Mouse (Mus musculus) right cerebral cortex, adult 2 months (tissue): Measurements from ENCODE around the gene Gm5485.
A peak's percentile ranks its signal among the peaks of the same experiment; 100 is the strongest.

Source experiments
- DNase-seq, 2 experiments: peaks; one replicate each; pipeline ENCODE4 v3.0.0; 2021 to 2022; ENCODE audit warnings: low spot score in 2 of 2

Gene Gm5485

DNA sequence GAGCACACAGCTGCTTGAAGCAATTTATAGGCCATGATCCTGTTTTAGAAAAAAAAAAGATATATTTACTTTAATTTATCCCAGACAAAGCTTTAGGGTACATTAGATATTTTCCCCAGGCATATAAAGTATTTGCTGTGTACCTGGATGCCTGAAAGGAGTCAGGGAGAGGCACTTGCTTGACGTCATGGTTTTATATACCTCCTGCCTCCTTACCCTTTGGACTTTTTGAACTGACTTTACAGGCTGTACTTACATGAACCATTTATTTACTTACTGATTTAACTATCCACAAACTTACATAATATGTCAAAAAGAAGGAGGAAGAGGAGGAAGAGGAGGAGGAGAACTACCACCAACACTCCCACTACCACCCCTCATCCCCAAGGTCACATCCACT, at the start of gene Gm5485:
TSS of gene Gm5485 (minus strand) at position 171 of the 400 bp plus-strand sequence.
- DNase-seq: no peak

DNA sequence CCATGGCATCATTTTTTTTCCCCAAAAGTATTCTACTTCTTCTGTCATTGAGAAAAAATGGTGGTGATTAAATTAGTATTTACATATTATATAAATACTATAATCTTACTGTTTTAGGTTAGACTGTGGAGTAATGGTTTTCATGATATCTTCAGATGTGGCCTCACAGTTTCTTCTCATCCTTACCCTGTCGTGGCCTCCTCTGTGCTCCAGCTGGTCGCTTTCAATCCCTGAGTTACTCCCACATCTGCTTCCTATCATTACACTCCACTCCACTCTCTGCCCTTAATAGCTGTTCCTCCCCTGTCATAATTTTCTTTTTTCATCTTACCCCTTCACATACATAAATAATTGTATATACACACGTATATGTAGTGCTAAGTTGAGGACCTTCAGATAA, 41.0 kb upstream of the Gm5485 start:
- no peak for DNase-seq

DNA sequence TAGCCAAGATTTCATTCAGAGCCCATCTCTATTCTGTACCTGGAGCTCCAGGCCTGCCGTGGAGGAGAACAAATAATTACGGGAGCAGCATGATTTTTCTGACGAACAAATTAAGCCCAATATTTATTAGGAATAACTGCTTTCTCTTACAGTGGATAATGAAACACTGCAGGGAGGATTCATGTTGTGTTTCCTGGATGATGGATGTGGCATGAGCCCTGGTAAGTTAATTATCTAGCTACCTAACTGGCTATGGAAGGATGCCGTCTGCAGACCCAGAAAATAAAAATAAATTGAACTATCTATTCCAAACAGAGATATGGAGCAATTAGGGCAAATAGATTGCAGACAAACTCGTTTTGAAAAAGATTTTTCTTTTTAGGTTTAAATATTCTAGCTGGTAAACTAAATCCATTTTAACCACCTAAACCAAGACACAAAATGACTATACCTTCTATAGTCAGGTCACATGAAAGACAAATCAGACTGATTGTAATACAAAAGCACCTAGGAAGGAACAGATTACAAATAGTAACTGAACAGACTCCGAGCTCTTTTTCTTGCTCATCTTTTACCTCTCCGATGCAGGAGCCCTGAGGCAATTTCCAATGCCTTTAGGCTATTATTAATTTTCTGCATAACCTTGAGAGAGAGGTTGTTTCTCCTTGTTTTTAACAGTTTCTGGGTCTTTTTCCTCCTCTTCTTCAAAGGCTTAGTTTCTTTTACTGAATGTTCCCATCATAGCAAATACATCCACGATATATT, 34.1 kb upstream of the Gm5485 start:
- DNase-seq: no peak

DNA sequence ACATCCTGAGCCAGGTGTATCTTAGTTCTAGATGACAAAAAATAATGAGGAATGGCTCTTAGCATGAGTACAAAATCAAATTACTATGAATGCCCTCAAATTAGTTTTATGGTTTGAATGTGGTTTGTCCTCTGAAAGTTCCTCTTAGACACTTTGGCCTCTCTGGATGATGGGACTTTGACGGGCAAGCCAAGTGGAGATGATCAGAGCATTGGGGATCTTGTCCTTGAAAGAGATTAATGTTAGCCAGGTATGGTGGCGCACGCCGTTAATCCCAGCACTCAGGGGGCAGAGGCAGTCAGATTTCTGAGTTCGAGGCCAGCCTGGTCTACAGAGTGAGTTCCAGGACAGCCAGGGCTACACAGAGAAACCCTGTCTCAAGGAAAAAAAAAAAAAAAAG, 32.4 kb upstream of the Gm5485 start:
- DNase-seq: no peak

DNA sequence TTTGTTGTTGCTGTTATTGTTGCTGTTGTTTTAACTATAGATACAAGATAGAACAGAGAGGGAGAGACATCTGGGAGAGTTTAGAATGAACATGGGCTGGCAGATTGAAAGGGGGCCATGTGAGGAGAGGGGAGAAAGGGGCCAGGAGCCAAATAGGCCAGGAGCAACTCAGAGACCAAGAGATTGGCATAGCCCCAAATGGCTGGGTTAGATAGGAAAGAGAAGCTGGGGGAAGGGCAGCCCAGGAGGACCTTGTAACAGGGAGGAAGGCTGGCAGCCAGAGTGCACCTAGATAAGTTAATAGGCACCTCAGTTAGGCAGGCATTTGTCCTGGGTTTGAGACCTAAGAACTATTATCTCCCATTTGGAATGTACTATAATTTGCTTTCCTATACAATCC, 25.3 kb upstream of the Gm5485 start:
- no peak for DNase-seq

DNA sequence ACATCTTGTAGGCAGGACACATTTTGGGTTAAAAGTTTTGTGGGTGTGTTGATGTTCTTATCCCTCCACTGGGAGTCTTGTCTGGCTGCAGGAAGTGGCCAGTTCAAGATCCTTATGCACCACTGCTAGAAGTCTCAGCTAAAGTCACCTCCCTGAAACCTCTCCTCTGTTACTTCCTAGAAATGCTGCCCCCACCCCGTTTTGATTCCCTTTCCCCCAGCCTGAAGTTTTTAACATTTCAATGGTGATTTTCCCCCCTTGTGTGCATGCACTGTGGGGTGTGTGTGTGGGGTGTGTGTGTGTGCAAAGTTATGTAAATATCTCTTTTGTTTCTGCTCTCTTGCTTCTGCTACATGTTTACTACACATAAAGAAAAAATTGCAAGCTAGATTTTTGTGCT, 23.2 kb upstream of the Gm5485 start:
- no peak for DNase-seq

DNA sequence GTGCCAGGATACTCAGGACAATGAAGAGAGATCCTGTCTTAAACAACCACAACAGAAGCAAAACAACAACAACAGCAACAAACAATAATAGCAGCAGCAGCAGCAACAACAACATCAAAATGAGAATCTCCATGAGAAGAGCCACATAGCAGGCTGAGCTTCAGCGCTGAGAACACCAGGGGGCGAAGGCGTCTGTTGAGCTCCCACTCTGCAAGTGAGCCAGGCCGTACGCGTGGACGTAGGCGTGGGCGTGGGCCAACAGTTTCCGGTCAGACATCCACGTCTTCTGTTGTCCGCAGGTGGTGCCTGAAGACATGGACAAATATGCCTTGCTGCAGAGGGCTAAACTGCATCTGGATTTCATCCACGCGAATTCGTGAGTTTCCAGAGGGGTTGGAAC, 18.8 kb upstream of the Gm5485 start, which contains the start of gene Morc1:
TSS of gene Morc1 (plus strand) at position 211 of the 400 bp plus-strand sequence.
- DNase-seq: no peak

DNA sequence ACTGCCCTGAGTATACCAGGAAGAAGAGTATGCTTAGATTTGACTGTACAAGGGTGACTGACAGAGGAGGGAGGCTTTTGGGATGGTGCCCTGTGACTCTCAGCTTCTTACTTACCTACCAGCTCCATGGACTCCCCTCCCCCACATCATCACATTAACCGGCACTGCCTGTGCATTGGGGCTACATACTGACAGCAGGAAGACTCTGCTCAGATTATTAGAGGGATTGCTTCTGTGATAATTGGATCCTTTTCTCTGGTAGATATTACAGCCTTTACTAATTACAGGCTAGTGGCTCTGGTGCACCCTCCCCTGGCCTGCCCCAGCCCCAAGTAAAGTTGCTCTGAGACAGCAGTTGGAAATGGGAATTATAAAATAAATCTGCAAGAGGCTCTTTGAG, 17.2 kb upstream of the Gm5485 start:
- DNase-seq: no peak

DNA sequence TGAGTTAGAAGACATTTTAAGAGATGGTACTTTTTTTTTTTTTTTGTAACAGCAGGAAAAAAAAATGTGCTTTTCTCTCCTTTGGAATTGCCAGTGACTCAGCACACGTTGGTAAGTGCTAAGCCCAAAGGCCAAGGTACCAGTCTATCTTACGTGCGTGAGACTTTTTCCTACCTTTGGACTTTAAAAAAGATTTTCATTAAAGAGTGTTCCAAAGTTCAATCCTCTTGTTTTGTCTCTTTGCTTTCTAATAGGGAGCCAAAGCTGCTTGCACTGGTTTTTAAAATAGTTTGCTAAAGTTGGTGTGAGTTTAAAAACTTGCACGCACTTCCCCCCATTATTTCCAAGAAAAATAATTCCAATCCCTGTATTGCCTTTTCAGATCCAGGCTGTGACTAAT, 11.9 kb upstream of the Gm5485 start:
- no peak for DNase-seq

DNA sequence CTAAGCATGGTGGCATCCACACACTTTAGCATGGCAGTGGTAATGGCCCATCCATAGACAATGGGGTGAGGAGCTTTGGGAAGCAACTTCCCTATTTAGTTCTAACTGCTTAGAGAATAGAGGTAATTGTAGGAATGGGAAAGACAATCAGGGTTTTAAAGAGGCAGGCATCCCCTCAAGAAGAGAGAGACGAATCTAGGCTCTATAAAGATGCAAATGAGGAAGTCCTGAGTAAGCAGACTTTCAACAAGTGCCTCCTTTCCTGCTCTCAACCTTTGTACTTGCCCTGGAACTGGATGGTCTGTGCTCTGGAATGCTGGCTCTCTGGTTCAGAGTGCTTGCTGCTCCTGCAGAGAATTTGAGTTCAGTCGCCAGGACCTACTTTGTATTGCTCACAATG, 10.3 kb upstream of the Gm5485 start:
- DNase-seq: no peak

DNA sequence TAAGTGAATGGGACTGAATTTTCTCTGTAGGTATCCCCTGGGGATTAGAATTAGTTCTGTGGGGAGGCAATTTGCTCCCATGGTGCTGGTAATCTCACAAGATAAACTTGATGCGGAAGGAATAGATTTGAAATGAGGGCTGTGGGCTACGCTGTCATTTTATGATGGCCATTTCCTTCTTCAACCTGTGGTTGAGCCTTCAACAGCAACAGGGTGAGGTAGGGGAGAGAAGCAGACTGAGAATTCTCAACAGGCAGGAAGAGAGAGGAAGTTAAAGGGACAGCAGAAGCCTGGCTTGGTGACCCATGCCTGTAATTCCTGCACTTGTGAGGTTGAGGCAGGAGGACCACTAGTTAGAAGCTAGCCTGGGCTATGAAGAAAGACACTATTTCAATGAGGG, 6.8 kb upstream of the Gm5485 start:
- DNase-seq: no peak

DNA sequence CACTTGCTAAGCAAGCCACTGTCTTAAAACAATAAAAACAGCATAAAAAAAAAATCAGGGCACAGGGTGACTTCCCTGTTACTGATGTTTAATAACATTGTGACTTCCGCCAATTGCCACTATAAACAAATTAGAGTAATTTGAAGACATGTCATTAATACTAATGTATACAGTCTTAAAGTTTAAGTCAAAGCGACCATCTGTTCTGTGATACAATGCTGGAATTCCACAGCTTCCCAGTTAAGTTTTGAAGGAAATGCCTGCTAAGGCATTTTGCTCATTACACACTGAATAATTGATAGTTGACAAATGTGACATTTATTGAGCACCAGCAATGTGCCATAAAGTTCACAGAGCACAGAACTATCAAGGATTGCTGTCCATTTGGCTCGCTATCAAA, 6.3 kb upstream of the Gm5485 start:
- DNase-seq: no peak

DNA sequence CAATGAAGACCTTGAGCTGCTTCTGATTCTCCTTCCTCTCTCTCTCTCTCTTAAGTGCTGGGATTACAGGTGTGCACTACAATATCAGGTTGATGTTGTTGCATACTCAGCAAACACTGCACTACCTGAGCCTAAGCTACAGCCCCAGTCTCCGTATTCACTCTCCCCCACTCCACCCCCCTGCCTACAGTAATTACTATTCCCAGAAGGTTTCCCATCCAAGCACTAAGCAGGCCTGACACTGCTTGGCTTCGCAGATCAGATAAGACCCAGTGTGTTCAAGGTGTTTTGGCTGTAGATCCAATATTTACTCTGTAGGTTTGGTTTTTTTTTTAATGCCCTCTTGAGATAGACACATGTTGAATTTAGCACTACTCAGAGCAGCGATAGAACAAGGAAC, 2.1 kb downstream of the Gm5485 start:
- no peak for DNase-seq

DNA sequence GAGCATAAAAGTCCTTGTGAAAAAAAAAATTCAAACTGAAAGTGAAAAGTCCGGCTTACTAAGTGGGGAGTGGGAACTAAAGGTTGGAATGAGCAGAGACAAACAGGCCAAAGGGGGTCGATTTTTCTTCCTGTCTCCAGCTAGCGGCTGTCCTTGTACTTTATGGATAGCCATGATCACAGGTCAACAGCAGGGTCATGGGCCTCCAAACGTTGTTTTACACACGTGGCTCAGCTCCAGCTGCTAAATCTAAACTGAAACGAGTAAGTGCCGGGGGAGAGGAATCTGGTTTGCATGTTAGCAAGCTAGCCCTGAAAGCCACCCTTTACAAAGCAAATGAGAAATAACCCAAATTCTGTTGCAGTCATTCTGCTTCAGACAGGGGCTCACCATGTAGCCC, 2.6 kb downstream of the Gm5485 start:
- no peak for DNase-seq

DNA sequence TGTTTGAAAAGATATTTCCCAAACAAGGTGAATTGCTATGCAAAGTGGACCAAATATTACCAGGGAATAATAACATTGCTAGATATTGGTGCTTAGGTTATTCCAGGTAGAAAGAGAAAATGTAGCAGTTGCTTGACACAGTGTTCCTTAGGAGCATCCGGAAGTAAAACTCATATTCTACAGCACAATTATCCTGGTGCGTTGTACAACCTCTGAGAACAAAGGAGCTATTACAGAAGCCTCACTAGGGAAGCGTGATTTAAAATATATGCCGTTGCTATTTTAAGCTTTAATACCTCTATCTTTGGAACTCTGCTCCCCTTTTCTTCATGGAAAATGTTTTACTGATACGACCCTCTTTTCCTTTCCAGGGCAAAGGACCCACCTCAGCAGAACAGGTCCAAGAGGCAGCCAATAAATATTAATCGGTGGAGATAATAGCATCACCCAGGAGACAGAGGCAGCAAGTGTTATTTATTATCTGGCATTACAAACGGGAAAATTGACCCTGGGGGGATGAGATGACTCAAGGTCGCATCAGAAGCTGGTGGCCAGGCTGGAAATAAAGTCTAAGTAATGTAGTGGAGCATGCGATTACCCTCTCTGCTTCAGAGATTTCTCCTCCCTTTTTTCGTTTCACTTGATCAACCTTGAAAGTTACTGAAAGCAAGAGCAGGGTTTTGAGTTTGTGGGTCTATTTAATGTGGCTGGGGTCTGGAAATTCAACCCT, 6.4 kb downstream of the Gm5485 start:
- no peak for DNase-seq

DNA sequence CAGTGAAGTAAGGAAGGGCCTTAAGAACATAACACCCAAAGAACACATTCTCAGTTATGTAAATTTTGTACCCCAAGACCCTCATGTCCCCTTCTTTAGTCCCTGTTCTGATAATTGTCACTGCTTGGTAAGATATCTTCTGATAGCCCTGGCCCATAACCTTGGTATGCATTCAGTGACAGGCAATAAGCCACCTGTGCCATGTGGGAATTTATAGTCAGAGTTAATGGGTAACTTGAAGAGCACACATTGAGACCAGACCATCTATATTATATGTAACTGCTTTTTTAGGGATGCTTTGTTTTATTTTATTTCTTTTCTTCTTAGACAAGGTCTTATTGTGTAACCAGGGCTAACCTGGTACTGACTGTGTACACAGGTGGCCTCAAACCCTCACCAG, 8.2 kb downstream of the Gm5485 start:
- DNase-seq: no peak

DNA sequence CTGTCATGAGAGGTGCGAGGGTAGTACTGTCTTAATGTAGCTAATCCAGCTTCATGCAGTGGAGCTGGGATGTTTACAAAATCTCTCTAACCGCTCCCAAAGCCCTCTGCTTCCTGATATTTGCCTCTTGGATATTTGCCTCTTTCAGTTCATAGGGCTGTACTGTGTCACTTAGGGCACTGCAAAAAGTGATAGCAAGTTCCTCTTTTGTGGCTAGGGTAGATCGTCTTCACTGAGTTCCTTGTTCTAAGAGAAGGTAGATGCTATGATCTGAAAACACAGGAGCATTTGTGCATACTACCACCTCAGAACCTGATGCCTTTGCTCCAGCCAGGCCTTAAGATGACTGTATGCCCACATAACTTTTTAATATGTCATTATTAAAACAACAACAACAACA, 8.8 kb downstream of the Gm5485 start:
- no peak for DNase-seq

DNA sequence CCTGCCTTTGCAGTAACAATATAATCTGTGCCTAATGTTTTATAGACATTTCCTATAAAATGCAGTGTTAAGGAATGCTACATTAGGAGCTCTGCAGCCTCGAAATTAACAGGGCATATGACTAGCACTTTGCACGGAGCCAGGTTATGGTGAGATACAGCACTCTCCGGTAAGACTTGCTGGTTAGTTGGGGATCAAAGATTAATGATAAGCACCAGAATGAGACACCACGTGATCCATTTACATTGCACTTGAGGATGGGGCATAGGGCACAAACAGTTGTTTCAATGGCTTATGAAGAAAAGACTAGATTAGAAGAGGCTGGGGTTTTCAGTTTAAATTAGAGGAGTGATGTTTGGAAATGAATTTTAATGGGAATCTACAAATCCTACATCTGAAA, 9.3 kb downstream of the Gm5485 start:
- DNase-seq: no peak

DNA sequence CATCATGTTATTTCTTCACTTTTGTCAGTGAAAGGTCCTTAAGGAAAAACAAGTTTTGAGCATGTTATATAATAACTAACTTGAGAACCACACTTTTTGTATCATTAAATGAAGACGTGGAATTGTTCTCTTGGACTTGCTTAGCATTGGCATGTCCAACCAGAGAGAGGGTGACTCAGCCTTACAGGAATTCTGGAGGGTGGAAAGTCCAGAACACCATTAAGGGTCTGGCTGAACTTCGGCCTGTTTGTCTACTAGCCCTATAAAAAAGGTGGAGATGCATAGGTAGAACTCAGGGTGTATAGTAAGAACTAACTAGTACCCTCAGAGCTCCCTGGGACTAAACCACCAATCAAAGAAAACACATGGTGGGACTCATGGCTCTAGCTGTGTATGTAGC, 16.9 kb downstream of the Gm5485 start:
- no peak for DNase-seq

DNA sequence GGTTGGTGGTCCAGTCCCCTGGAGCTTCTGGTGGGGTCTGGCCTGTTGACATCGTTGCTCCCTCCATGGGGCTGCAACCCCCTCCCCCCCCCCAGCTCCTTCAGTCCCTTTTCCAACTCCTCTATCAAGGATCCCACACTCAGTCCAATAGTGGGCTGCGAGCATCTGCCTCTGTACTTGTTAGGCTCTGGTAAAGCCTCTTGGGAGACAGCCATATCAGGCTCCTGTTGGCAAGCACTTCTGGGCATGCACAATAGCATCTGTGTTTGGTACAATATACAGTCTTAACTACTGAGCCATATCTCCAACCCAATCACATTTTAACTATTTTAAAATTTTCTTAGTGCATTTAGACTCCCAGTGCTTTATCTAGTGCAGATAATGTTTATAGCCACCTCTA, 25.2 kb downstream of the Gm5485 start:
- peak in 1 of 2 experiments; percentile 6 for DNase-seq

DNA sequence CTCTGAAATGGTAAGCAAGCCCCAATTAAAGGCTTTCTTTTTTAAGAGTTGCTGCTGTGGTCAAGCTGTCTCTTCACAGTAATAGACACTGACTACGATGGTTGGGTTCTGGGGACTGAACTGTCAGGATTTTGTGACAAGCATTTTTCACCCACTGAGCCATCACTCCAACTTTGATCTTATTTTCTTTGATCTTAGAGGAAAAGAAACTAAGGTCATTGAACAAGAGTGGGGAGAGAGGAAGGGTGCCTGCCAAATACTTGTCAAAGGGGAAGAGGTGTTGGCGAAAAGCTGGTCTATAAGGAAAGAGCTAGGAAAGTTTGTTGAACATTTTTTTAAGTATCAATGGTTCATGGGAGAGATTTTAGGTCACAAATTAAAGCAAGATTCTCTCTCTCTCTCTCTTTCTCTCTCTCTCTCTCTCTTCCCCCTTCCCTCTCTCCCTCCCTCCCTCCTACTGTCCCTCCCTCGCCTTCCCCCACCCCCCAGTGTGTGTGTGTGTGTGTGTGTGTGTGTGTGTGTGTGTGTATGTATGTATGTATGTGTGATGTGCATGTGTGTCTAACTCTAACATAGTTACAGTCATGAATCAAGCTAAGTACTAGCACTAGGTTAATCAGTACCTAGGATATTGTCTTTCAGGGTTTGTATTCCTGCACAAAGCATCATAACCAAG, 28.5 kb downstream of the Gm5485 start:
- DNase-seq: no peak

DNA sequence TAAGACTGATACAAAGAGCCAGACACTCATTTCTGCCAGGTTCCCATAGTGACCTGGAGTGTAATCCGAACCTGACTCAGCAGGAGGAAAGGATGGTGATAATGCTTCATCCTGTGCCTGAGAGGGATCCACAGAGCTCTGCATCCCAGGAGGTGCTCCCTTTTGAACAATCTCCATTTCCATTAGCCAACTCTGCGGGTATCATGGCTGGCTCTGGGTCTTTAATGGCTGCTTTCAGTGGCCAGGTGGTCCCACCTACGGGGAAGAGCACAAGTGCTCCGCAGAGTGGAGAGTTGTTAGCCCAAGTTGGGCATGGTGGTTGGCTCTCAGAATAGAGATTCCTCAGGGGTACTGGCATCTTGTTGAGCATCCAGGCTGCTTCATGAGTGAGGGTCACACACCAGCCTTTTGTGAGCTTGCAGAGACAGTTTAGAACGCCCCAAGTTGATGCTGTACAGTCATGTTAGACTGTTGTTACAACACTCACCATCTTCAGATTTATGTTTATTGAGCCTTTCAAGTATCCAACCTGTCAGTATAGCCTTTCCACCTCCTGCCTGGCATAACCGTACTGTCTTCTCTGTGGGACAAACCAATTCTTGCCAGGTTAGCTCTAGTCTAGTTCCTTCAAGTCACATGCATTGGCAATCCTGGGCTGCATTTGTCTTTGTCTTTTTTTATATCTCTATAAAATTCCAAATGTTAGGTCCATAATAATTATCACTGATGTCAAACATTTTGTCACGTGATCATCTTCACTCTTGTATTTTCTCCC, 38.3 kb downstream of the Gm5485 start:
- no peak for DNase-seq
